Mouse (Mus musculus): ENCODE data around the gene Nhlh1.

Gene Nhlh1

DNA sequence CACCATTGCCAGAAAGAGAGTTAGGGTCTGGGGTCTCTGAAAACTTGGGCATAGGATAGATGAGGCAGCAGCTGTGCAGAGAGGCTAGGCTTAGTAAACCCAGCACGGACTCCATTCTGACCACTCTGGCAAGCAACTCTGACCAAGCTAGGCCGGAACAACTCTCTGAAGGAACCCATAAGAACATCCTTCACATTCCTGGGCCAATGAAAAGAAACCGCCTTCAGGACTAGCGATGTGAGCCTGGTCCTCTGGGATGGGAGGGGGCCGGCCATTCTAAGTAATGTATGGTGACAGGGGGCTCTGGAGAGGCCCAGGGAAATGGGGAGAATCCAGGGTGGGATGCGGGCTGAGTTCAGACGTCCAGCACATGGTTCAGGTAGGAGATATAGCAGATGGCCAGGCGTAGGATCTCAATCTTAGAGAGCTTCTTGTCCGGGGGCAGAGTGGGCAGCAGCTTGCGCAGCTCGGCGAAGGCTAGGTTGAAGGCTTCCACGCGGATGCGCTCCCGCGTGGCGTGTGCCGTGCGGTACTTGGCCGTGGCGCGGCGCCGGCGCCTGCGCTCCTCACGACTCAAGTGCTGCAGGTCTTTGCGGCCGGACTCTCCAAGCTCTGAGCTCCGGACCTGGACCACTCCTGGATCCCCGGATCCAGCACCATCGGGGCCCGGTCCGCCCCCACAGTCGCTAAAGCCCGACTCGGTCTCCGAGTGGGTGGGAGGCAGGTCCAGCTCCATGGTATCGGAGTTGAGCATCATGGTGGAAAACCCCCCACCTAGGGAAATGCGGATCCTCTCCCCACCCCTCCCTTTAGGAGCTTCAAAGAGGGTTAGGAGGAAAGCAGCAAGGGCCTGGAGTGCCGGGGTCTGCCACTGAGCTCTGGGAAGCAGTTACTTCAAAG, 3.6 kb downstream of the Nhlh1 start:
- peak in 1 of 2 experiments; percentile 33 for DNase-seq (ENCODE audit: low spot score in 2 of 2)

DNA sequence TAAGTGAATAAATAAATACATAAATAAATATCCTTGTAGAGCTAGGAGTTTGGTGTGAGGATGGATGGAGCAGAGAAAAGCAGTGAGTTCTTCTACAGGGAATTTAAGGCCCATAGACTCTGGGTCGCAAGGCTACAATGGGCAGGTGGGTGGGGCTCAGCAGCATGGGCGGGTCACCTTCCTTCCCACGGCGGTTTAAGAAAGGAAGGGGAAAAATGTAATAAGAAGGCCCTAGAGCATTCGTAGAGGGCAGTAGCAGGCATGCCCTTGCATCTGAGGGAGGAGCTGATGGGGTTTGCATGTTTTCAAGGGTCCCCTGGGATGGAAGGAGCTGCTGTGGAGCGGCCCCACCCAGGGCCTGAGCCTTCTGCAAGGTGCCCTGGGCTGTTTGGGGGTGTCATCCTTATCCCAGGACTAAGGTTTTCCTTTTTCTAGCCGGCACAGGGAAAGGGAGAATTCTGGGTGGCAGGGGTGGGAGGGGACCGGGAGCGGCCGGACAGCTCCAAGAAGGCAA, 4.5 kb downstream of the Nhlh1 start:
- DNase-seq (ENCODE audit: low spot score in 2 of 2) = no peak

DNA sequence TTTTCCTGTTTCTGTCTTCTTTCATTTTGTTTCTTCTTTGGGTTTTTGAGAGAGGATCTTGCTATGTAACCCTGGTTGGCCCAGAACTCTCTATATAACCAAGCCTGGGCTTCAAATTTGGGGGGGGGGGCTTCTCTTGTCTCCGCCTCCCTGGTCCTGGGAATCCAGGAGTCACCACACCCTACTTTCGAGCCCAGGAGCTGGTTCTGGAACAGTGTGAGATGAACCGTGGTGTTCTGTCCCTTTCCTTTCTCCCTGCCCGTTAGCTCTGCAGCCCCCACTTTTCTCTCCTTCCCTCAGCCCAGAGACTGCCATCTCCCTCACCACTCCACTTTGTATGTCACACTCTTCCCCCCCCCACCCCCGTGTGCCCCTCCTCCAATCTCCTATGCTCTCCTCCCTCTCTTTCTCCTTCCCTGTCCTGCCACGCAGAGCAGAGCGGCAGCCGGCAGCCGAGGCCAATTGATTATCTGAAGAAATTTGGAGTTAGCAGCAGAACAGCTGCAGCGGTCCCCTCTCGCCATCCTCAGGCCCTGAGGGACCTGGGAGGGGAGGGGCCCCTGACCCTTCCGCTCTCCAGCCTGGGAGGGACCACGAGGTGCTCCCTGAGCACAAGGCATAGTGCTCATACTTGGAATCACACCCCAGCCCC, 8.1 kb downstream of the Nhlh1 start:
- no peak for DNase-seq (ENCODE audit: low spot score in 2 of 2)

DNA sequence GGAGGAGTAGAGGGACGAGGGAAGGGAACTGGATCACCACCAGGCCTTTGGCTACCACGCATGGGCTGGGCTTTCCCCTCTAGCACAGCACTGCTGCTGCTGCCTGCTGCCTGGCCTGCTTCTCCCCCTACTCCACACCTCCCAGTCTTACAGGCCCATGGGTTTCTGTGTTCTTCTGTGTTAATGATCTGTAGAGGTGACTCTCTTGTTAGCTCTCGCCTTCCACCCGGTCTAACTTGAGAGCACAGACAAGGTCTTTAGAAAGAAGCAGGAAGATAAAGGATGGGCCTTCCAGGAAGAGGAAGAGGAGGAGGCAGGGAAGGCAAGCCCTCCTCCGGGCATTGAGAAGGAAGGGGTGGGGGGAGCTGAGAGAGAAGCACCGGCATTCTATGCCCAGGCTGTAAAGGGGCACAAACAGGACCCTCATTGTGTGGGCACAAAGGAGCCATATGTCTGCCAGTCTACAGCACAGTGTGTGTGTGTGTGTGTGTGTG, 9.1 kb downstream of the Nhlh1 start:
- DNase-seq (ENCODE audit: low spot score in 2 of 2) = no peak

DNA sequence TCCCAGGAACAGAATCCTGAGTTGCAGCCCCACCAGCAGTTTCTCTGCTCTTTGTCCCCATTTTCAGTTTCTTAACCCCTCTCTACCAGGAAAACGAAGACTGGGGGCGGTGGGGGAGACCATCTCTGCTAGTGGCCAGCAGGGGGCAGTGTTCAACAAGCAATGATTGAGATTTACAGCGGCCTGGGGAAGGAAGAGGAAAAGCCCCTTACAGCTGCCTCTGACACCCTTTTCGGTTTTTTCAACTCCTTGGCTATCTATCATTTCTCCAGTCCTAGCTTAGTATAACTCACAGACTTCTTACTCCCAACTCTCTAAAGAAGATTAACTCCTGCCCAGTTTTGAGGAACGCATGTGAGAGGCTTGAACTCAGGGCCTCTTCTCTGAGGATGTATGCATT, 10.4 kb downstream of the Nhlh1 start:
- DNase-seq (ENCODE audit: low spot score in 2 of 2) = peak; percentile 64 to 67

DNA sequence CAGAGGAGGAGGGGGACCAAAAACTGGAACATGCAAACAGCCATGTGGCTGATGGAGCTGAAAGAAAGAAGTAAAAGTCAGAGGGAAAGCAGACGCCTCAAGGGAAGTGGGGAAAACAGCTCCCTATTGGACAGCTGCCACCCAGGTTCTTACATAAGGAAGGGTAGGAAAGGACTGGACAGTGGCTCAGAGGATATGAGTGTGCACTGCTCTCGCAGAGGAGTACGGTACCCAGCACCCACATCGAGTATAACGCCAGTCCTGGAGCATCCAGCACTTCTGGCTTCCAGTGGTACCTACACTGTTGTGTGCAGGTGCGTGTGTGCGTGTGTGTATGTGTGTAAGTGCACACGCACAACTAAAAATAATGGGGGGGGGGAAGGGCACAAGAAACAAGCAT, 11.0 kb downstream of the Nhlh1 start:
- DNase-seq (ENCODE audit: low spot score in 2 of 2) = no peak

DNA sequence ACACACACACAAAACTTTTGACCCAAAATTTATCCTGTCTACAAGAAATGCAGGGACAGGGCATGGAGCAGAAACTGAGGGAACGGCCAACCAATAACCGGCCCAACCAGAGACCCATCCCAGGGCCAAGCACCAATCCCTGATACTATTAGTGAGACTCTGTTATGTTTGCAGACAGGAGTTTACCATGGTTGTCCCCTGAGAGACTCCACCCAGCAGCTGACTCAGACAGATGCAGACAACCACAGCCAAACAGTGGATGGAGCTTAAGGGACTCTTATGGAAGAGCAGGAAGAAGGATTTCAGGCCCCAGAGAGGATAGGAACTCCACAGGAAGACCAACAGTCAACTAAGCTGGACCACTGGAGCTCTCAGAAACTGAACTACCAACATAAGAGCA, 27.5 kb downstream of the Nhlh1 start:
- DNase-seq (ENCODE audit: low spot score in 2 of 2) = no peak

DNA sequence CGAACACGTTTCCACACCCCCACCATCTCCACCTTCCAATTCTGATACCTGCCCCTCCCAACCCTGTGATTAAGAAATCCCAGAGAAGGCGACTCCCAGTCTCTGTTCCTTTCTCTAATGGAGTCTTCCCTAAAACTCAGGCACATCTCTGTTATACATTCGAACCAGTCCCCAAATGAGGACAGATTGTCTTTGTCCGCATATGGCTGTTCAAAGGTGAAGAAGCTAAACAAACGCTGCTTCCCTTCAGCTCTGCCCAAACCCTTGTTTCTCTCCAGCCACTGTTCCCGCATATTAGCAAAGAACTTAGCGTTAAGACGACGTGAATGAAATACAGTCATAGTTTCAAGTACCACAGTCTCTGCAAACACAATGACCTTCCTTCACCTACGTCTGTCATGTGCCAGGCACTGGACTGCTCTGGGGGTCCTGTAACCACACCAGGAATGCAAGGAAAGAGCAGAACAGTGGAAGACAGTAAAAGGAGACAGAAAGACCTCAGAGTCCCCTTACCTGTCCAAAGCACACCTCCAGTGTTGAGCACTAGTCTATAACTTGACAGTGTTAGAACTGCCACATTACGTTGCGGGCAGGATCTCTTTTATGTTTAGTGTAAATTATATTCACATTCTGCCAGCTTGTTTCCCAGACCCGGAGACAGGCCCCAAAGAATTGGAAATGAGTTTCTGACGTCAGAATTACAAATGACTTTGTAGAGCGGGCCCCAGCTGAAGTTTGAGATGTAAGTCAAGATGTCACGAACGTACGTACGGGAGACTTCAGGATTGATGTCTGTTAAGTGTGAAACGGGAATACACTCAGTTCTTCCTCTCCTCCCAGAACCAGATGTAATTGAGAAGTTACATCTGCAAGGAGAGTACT, 28.7 kb downstream of the Nhlh1 start, which contains the start of gene Vangl2:
Vangl2 (minus strand) TSS at position 51 of the 882 bp plus-strand sequence.
- no peak for DNase-seq (ENCODE audit: low spot score in 2 of 2)

DNA sequence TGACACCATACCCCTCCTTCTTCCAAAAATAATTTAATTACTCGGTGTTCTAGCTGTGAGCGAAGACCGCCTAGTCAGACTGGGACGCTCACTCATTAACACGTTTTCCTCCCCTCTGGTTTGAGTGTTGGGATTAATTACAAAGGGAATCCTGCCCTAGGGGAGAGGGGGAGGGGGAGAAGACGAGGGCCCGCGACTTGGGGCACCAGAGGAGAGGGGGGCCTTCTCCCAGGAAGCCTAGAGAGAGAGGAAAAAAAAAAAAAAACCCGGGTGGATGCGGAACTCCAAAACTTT, 29.6 kb downstream of the Nhlh1 start:
- no peak for DNase-seq (ENCODE audit: low spot score in 2 of 2)

DNA sequence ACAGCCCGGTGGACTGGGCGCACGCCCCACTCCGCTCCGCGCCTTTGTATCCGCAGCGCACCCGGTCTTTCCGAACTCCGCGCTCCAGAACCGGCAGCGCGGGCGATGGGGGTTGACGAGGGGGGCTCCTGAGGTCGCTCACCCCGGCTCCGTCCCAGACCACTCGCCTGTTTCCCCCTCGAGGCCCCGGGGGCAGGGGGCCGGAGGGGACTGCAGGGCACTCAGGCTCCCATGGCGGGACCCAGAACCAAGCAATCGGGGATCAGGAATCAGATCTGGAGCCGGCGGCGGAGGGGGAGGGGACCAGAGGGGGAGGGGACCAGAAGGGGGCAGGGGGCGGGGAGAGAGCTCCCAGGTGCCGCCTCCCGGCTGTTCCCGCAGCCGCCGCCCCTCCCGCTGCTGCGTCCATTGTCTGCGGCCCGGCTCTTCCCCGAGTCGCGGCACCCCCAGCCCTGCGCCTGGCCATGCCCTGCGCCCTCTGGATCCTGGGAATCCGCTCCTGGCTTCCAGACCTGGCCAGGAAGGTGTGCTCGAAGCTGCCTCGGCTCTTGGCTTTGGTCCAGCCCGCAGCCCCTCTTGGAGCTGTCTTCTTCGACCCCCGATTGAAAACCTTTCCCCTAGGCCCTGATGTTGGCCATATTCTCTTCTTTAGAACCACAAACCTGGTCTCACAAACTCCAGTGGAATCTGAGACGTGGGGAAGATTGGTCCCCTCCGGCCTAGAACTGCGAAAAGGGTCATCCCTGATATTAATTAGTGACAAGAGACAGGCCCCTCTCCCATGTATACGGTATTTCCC, 30.2 kb downstream of the Nhlh1 start:
- DNase-seq (ENCODE audit: low spot score in 2 of 2) = peak; percentile 72 to 73

DNA sequence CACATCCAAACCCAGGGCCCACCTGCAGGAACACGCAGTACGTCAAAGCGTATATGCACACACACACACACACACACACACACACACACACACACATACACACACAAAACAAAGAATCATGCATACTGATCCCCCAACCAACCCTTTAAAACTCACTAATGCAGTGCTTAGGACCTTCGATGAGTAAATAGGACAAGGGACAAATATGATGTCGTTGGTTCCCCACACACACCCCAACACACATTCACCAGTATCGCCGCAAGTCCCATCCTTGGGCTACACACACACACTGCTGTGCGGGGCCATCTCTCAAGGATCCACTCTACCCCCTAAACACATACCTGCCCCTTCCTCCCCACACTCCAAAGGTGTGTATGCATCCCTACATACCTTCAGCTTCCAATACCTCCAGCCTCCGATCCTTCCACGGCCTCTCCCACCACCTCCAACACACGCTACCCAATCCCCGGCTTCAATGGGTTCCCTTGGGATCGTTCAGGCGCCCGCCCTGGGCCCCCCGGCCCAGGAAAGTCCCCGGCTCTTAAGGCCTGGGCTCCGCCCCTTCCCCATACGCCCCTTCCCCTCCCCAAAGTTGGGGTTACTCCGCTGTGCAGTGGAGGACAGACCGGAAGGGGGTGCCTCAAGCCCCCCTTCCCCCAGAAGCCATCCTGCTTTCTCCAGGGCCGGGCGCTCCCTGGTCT, 31.0 kb downstream of the Nhlh1 start:
- no peak for DNase-seq (ENCODE audit: low spot score in 2 of 2)

DNA sequence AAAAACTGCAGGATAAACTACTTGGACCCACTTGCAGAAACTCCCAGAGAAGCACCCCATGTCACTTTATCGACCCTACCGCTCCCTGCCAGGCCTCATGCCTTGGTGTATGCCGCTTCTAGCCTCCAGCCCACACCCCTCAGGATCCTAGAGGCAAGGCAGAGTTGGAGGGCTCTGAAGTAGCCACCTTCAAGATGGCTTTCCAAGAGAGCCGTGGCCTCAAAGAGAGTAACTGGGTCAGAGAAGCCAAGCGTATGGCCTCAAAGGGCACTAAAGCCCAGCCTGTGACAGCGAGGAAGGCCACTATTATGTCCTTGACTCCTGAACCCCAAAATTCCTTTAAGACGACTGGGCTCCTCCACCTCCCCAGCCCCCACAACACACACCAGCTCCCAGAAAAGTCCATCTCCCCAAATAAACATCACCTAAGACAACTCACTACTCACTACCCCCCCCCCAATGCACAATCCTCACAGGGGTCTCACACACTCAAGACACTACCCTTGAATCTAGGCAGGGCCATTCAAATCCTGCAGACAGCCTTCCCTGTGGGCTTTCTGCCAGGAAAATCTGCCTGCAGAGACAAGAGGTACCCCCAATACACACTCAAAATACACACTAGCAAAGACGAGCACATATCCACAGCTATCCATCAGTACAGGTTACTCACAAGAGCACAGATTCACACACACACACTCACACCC, 32.0 kb downstream of the Nhlh1 start:
- no peak for DNase-seq (ENCODE audit: low spot score in 2 of 2)

DNA sequence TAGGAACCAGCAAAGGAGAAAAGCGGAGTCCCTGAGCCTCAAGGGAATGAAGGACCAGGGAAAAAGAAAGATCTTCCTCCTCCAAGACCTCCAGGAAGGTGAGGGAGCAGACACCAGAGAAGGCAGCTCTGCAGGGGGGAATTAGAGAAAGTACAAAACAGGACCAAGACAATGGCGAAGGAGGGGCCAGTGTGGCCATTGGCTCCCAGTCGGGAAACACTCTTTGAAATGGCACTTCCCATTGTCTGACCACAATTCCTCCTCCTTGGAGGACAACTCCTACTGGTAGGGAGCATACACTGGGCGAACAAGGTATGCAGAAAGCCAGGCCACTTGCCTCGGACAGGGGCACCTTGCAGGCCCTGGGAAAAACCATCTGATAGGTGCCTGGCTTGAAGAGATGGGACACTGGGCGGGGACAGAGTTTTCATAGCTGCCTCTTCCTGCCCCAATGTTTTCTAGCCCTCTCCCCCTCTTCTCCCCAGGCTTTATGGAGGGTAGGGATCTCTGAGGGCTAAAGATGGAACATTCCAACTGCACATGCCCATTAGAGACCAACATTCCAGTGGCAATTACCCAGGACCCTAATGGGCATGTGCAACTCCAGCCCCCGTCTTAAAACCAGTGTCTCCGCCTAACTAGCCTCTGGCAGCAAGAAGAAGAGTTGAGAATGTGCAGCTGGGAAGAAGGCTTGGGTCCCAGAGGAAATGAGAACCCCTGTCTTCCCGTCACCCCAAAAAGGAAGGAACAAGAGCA, 33.1 kb downstream of the Nhlh1 start:
- DNase-seq (ENCODE audit: low spot score in 2 of 2) = no peak

DNA sequence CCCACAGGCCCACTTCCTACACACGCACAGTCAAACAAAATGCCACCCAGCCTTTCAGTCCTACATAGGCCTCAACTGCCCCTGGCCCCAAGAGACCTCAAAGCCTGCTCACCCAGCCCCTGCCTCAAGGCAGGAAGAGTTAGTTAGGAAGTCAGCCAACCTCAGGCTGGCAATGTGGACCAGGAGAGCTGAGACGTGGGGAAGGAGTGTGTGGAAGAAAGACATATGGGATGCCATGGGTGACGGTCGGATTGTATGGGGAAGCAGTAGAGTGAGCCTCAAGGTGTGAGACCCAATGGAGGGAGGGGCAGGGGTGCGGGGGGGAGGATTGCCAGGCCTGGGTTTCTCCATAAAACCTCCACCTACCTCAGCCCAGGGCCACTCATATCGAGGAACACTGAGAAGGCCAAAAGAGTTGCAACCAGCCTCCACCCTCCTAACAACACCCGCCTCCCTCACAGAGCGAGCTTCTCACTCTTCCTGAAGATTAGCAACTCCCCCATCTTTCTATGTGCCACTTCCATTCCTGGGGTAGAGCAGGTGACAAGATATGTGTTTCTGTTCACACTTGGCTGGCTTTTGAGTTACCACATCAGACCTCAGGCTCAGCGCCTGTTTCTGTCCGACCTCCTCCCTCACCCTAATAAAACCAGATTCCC, 37.4 kb downstream of the Nhlh1 start:
- peak in 1 of 2 experiments; percentile 43 for DNase-seq (ENCODE audit: low spot score in 2 of 2)

DNA sequence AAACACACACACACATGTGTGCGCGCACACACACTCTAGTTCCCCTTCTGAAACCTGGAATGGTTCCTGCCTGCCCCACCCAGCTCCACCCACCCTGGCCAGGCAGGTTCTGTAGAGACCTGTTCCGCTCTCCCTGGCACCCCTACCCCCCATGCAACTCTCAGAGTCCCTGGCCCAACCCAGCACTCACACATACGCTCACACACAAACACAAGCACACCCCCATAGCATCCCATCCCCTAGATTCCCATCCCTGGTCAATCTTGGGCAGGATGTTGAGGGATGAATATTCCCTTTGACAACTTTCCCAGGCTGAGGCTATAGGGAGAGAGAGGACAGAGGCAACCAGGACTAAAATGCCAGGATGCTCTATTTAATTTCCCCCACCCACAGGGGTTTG, 38.0 kb downstream of the Nhlh1 start:
- no peak for DNase-seq (ENCODE audit: low spot score in 2 of 2)

DNA sequence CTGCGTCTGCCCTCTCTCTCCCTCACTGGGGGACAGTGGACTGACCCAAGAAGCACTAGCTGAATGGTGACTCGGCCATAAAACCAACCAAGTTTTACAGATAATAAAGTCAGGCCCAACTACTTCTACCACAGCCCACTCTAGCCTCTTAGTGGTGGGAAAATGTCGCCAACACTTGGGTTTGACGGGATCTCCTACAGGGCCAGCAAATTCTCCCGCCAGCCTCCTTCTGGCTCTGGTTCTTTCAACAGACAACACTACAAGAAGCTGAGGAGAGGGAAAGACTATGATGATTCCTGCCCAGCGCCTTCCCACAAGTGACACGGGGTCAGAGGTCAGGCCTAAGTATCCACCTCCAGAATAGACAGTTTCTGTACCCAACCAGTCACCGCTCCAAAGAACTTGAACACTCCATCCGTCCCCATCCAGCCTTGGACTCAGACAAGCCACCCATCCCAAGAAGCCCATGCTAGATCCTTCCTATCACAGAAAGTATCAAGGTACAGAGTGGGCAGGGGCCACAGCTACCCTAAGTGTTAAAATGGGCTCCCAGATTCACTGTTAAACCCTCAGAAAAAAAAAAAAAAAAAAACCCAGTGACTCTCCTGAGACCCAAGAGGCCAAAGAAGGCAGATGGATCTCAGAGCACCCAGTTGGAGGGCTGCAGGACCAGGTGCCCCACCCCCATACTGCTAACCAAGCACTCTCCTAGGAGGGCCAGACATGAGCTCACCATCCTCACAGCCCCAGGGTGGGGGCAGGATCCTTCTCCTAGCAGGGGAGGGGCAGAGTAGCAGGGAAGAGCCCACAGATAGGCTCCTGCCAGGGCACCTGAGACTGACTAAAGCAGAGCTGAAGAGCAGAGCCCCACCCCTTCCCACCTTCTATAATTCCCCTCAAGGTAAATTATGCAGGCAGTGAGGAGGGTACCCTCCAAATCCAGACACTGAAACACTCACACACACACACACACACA, 38.7 kb downstream of the Nhlh1 start:
- DNase-seq (ENCODE audit: low spot score in 2 of 2) = no peak

DNA sequence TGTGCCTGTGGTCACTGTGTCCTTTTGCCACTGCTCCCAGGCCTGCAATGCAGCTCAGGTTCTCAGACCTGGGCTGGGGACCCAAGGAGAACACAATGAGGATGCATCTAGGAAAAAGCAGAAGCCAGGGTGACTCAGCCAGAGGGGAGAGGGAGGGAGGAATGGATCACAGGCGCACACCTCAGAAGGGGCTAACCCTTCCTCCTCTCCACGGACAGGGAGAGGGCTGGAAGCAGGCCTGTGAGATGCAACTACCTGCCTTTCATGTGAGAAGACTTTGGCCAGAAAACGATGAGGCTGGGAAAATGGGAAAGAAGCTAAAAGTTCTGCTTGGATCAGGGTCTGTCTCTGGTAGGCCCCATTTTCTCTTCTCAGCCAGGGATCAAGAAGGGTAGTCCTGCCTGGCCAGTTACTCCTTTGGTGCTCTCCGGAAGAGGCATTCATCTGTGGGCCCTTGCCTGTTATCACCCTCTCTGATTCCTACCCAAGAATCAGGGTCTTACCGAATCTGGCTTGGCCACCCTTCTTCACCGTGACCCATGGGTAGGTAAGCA, 39.8 kb downstream of the Nhlh1 start:
- DNase-seq (ENCODE audit: low spot score in 2 of 2) = no peak
